ENCODE assay signal across 11 mouse cellular contexts in the genomic region with DNA sequence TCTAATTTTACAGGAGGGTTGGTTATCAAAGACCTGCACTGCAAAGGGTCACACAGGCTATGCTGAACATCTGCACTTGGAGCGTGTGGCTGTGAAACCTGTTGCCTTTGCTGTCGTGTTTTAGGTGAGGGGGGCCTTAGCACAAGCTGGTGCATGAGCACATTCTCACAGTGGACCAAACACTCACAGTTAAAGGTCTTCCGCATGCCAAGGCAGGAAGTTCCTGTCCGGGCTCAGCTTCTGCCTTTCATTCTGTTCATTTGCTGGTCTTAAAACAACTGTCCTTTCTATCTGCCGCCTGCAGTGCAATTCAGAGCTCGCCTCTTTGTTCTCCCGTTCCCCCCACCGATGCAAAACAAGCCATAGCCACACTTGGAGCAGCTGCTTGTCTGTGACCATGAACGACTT.
DNase-seq lines count a peak whose midpoint lies in the region; ATAC-seq and TF ChIP-seq lines count a peak whose summit lies in the region.
"Had no signal": no experiment of that assay in that cellular context is flagged by ENCODE, and none has a peak within 500 bp of the region (broad histone marks: within the 10 kb centered on the region; RNA-seq: fewer than 3 reads in every experiment).

No protein-coding gene starts in this region.

- H3K79me2 ChIP-seq in heart, adult 2 months (replicated peaks; ENCODE audit: control insufficient read depth, insufficient read depth, low read length): no peaks in the 10 kb centered on the region

- intact Hi-C loops in heart, adult 2 months (cut with DNase I): no loop called here

- H3K9ac ChIP-seq in heart, embryonic 16.5 days (ENCODE audit: low read length): no peak overlapping the region
- no peak overlapping the region for H3K9ac ChIP-seq in heart, adult 2 months (ENCODE audit: low read depth, low read length)
- H3K9ac ChIP-seq in midbrain, embryonic 14.5 days (replicated peaks; ENCODE audit: low read length): no peak overlapping the region
- H3K9ac ChIP-seq: kidney, embryonic 15.5 days; limb, embryonic 12.5 days had no signal

- 31% methylated on average over 9 of the region's 9 CpGs for WGBS in heart, embryonic 16.5 days
- WGBS in heart, adult 2 months: 28% methylated on average over 9 of the region's 9 CpGs
- 6% methylated on average over 9 of the region's 9 CpGs for WGBS in hindbrain, embryonic 10.5 days
- WGBS in midbrain, embryonic 14.5 days: 5% methylated on average over 9 of the region's 9 CpGs

- TF ChIP-seq POLR2A in heart, adult 2 months (IDR thresholded peaks at IDR 0.05; ENCODE audit: insufficient read depth, low read depth, low read length): no peak

- peaks cover 3% of the 10 kb centered on the region for H3K4me1 ChIP-seq in heart, embryonic 16.5 days (ENCODE audit: control insufficient read depth, insufficient read depth, low read length)
- no peaks in the 10 kb centered on the region; the same call in 1 of the 2 replicates for H3K4me1 ChIP-seq in heart, adult 2 months (ENCODE audit: control insufficient read depth, insufficient read depth, low read length)
- peaks cover 19% of the 10 kb centered on the region for H3K4me1 ChIP-seq in hindbrain, embryonic 10.5 days (replicated peaks)
- 0 out of 2 replicates have a peak, but pooled peaks cover 3% of the 10 kb centered on the region for H3K4me1 ChIP-seq in midbrain, embryonic 14.5 days (ENCODE audit: control insufficient read depth, insufficient read depth, low read length)
- H3K4me1 ChIP-seq: kidney, embryonic 15.5 days had no signal

- no peaks in the 10 kb centered on the region for H3K9me3 ChIP-seq in heart, embryonic 16.5 days (replicated peaks; ENCODE audit: control insufficient read depth, low read length)
- no peaks in the 10 kb centered on the region for H3K9me3 ChIP-seq in hindbrain, embryonic 10.5 days
- no peaks in the 10 kb centered on the region for H3K9me3 ChIP-seq in midbrain, embryonic 14.5 days (ENCODE audit: control insufficient read depth, low read length)
- H3K9me3 ChIP-seq: kidney, embryonic 15.5 days; limb, embryonic 12.5 days had no signal

- DNase-seq in heart, adult 2 months: no peak
- peak; percentile 69 for DNase-seq in embryo, embryonic 10.5 days (ENCODE audit: low spot score)
- peak; percentile 61 for DNase-seq in hindbrain, embryonic 10.5 days (ENCODE audit: low spot score)
- peak; percentile 56 for DNase-seq in midbrain, embryonic 14.5 days
- no peak for DNase-seq in right cerebral cortex, adult 18-20 months
- DNase-seq in cerebellum, adult 11-12 months: no peak
- DNase-seq: thymus, adult 18-20 months had no signal

- TF ChIP-seq EP300 in heart, adult 2 months (IDR thresholded peaks at IDR 0.05; ENCODE audit: insufficient read depth, low read depth, low read length): no peak

- ATAC-seq in heart, embryonic 16.5 days (replicated peaks; ENCODE audit: extremely low read depth, insufficient read depth, low FRiP score): no peak
- ATAC-seq in midbrain, embryonic 14.5 days (ENCODE audit: low FRiP score, low TSS enrichment): no peak
- no peak for ATAC-seq in granulocyte monocyte progenitor cell, adult 5-6 weeks (replicated peaks; ENCODE audit: poor library complexity, severe bottlenecking)

- H3K4me3 ChIP-seq in heart, embryonic 16.5 days (ENCODE audit: low read length): no peak overlapping the region
- H3K4me3 ChIP-seq in heart, adult 2 months: no peak overlapping the region
- H3K4me3 ChIP-seq in hindbrain, embryonic 10.5 days: peak overlapping the region; percentile 21; the same call in 1 of the 2 replicates
- no peak overlapping the region for H3K4me3 ChIP-seq in midbrain, embryonic 14.5 days (replicated peaks; ENCODE audit: low read depth, low read length)
- H3K4me3 ChIP-seq: kidney, embryonic 15.5 days; limb, embryonic 12.5 days had no signal

- peak overlapping the region; percentile 25; the same call in 1 of the 2 replicates for H3K4me2 ChIP-seq in heart, embryonic 16.5 days (ENCODE audit: low read depth, low read length)
- peak overlapping the region; percentile 20; the same call in 1 of the 2 replicates for H3K4me2 ChIP-seq in midbrain, embryonic 14.5 days (ENCODE audit: low read length)
- H3K4me2 ChIP-seq: kidney, embryonic 15.5 days; limb, embryonic 12.5 days had no signal

- no peaks in the 10 kb centered on the region for H3K36me3 ChIP-seq in heart, embryonic 16.5 days (ENCODE audit: control insufficient read depth, insufficient read depth)
- H3K36me3 ChIP-seq in heart, adult 2 months (ENCODE audit: control insufficient read depth, insufficient read depth, low read length): no peaks in the 10 kb centered on the region
- no peaks in the 10 kb centered on the region for H3K36me3 ChIP-seq in hindbrain, embryonic 10.5 days
- H3K36me3 ChIP-seq in midbrain, embryonic 14.5 days (ENCODE audit: control insufficient read depth, insufficient read depth, low read length): no peaks in the 10 kb centered on the region
- H3K36me3 ChIP-seq: kidney, embryonic 15.5 days; limb, embryonic 12.5 days had no signal

- H3K27ac ChIP-seq in heart, embryonic 16.5 days (ENCODE audit: low read length): no peak overlapping the region
- no peak overlapping the region for H3K27ac ChIP-seq in heart, adult 2 months
- H3K27ac ChIP-seq in hindbrain, embryonic 10.5 days: peak overlapping the region; percentile 80
- H3K27ac ChIP-seq in midbrain, embryonic 14.5 days (replicated peaks; ENCODE audit: low read depth, low read length): no peak overlapping the region
- H3K27ac ChIP-seq: kidney, embryonic 15.5 days; limb, embryonic 12.5 days had no signal

- no peaks in the 10 kb centered on the region for H3K27me3 ChIP-seq in heart, embryonic 16.5 days (ENCODE audit: control insufficient read depth, insufficient read depth, low read length)
- no peaks in the 10 kb centered on the region for H3K27me3 ChIP-seq in heart, adult 2 months (ENCODE audit: control insufficient read depth, insufficient read depth, low read length)
- H3K27me3 ChIP-seq in hindbrain, embryonic 10.5 days (ENCODE audit: insufficient read depth, poor library complexity, severe bottlenecking): no peaks in the 10 kb centered on the region
- no peaks in the 10 kb centered on the region for H3K27me3 ChIP-seq in midbrain, embryonic 14.5 days (ENCODE audit: control insufficient read depth, insufficient read depth, low read length)
- H3K27me3 ChIP-seq: kidney, embryonic 15.5 days; limb, embryonic 12.5 days had no signal

- TF ChIP-seq CTCF in heart, adult 2 months (IDR thresholded peaks at IDR 0.05): no peak

Comparison
In these comparisons a context has a peak if more than half of its experiments do, and no peak if none do; other contexts are left out.
1. DNase-seq: peak in embryo, embryonic 10.5 days (single experiment), hindbrain, embryonic 10.5 days (single experiment) and midbrain, embryonic 14.5 days (single experiment); none in heart, adult 2 months (0 of 2), right cerebral cortex, adult 18-20 months (single experiment) and cerebellum, adult 11-12 months (single experiment).